Mouse (Mus musculus) ES-CJ7 (cell line): Measurements from ENCODE around the gene Cd5.
A peak's percentile ranks its signal among the peaks of the same experiment; 100 is the strongest.

ENCODE experiments used
- DNase-seq: peaks from one replicate; pipeline ENCODE4 v3.0.0; 2011; ENCODE audit warnings: low read depth, low spot score

The Cd5 gene

GRCm38 (mm10) chr19:10702125-10702524 lies 36.7 kb downstream of the Cd5 start:
- DNase-seq: no peak

- DNase-seq: no peak
Observed at GRCm38 (mm10) chr19:10701013-10701726, 37.6 kb downstream of the Cd5 start.

GRCm38 (mm10) chr19:10699851-10700250 lies 39.0 kb downstream of the Cd5 start:
- DNase-seq: no peak

- DNase-seq: no peak
Observed at GRCm38 (mm10) chr19:10698131-10698991, 40.4 kb downstream of the Cd5 start.

- no peak for DNase-seq
Observed at GRCm38 (mm10) chr19:10695801-10696200, 43.0 kb downstream of the Cd5 start.

GRCm38 (mm10) chr19:10693926-10694682 lies 44.7 kb downstream of the Cd5 start:
- no peak for DNase-seq

GRCm38 (mm10) chr19:10692361-10692760 lies 46.4 kb downstream of the Cd5 start:
- no peak for DNase-seq

GRCm38 (mm10) chr19:10691660-10692059 lies 47.1 kb downstream of the Cd5 start:
- DNase-seq: no peak

- no peak for DNase-seq
Observed at GRCm38 (mm10) chr19:10691121-10691520, 47.7 kb downstream of the Cd5 start.

GRCm38 (mm10) chr19:10690336-10690735 lies 48.5 kb downstream of the Cd5 start:
- no peak for DNase-seq

- DNase-seq: no peak
Observed at GRCm38 (mm10) chr19:10689470-10690166, 49.2 kb downstream of the Cd5 start.

GRCm38 (mm10) chr19:10688537-10689352 lies 50.1 kb downstream of the Cd5 start, which contains the start of gene Vps37c:
Gene Vps37c, plus strand, starts transcription at chr19:10688735.
- DNase-seq: peak; percentile 87

GRCm38 (mm10) chr19:10685727-10686126 lies 53.1 kb downstream of the Cd5 start:
- no peak for DNase-seq

GRCm38 (mm10) chr19:10685081-10685480 lies 53.7 kb downstream of the Cd5 start:
- no peak for DNase-seq

- no peak for DNase-seq
Observed at GRCm38 (mm10) chr19:10681571-10681970, 57.2 kb downstream of the Cd5 start.

GRCm38 (mm10) chr19:10678772-10679067 lies 60.1 kb downstream of the Cd5 start:
- DNase-seq: no peak

GRCm38 (mm10) chr19:10677915-10678771 lies 60.7 kb downstream of the Cd5 start, which contains the start of gene Pga5:
Gene Pga5, minus strand, starts transcription at chr19:10678071.
- peak; percentile 34 for DNase-seq

- DNase-seq: peak; percentile 72
Observed at GRCm38 (mm10) chr19:10676656-10677055, 62.1 kb downstream of the Cd5 start.

GRCm38 (mm10) chr19:10673275-10673674 lies 65.5 kb downstream of the Cd5 start:
- no peak for DNase-seq
